Mouse (Mus musculus): Measurements from ENCODE around the gene Glipr2. TPM values are rescaled to one million over a fixed set of nuclear protein-coding genes. Genes with fewer than 3 reads are reported as not detected.

Glipr2 gene
- polyA plus RNA-seq, 1 experiment from 2014 or later: 37.9 TPM

- ATAC-seq (no peak), DNase-seq (ENCODE audit: low spot score) (no peak)
- H3K36me3 ChIP-seq (ENCODE audit: insufficient read depth, low read length): no peaks in the 10 kb centered on the region
- H3K4me2 ChIP-seq (replicated peaks; ENCODE audit: low read depth, low read length): no peak overlapping the region
- no peak overlapping the region for H3K9ac ChIP-seq (replicated peaks; ENCODE audit: low read depth)
- no peaks in the 10 kb centered on the region for H3K4me1 ChIP-seq (ENCODE audit: insufficient read depth, low read depth, low read length)
- no peak for TF ChIP-seq CTCF (IDR thresholded peaks at IDR 0.05)
- no peak for TF ChIP-seq EP300 (IDR thresholded peaks at IDR 0.05)
- H3K4me3 ChIP-seq (ENCODE audit: low read depth, low read length): no peak overlapping the region
- WGBS: 95% methylated on average over 6 of the region's 6 CpGs
- no peaks in the 10 kb centered on the region for H3K27me3 ChIP-seq (replicated peaks; ENCODE audit: insufficient read depth, low read length)
- H3K27ac ChIP-seq (ENCODE audit: low read length): no peak overlapping the region
- no peaks in the 10 kb centered on the region for H3K9me3 ChIP-seq (ENCODE audit: low read length)
These were observed 23.6 kb downstream of the Glipr2 start for GRCm38 (mm10) chr4:43980846-43981245.

GRCm38 (mm10) chr4:43981251-43981650 is 24.1 kb downstream of the Glipr2 start:
- TF ChIP-seq EP300 (IDR thresholded peaks at IDR 0.05) (no peak), CTCF (IDR thresholded peaks at IDR 0.05) (no peak)

GRCm38 (mm10) chr4:43982053-43982732 is 25.0 kb downstream of the Glipr2 start:
- no peaks in the 10 kb centered on the region for H3K4me1 ChIP-seq (ENCODE audit: insufficient read depth, low read depth, low read length)

More at GRCm38 (mm10) chr4:43981251-43981650, 24.1 kb downstream of the Glipr2 start:
- DNase-seq (ENCODE audit: low spot score) (no peak), ATAC-seq (no peak)
- no peaks in the 10 kb centered on the region for H3K36me3 ChIP-seq (ENCODE audit: insufficient read depth, low read length)
- no peaks in the 10 kb centered on the region for H3K4me1 ChIP-seq (ENCODE audit: insufficient read depth, low read depth, low read length)
- no peak overlapping the region for H3K4me2 ChIP-seq (replicated peaks; ENCODE audit: low read depth, low read length)
- no peaks in the 10 kb centered on the region for H3K27me3 ChIP-seq (replicated peaks; ENCODE audit: insufficient read depth, low read length)
- no peak overlapping the region for H3K27ac ChIP-seq (ENCODE audit: low read length)
- 82% methylated on average over 7 of the region's 7 CpGs for WGBS
- no peak overlapping the region for H3K9ac ChIP-seq (replicated peaks; ENCODE audit: low read depth)
- H3K4me3 ChIP-seq (ENCODE audit: low read depth, low read length): no peak overlapping the region
- no peaks in the 10 kb centered on the region for H3K9me3 ChIP-seq (ENCODE audit: low read length)

GRCm38 (mm10) chr4:43983181-43983580 is 26.0 kb downstream of the Glipr2 start, which contains the start of gene Ccin:
Ccin (plus strand) TSS chr4:43983483.
- H3K4me3 ChIP-seq (ENCODE audit: low read depth, low read length): no peak within 1 kb of the TSS
- H3K27me3 ChIP-seq (replicated peaks; ENCODE audit: insufficient read depth, low read length): no peaks in the 10 kb centered on the region
- DNase-seq (ENCODE audit: low spot score) (no peak), ATAC-seq (no peak)
- no peak for TF ChIP-seq CTCF (IDR thresholded peaks at IDR 0.05)
- H3K4me1 ChIP-seq (ENCODE audit: insufficient read depth, low read depth, low read length): no peaks in the 10 kb centered on the region
- no peak within 1 kb of the TSS; the same call in 1 of the 2 replicates for H3K9ac ChIP-seq (replicated peaks; ENCODE audit: low read depth)
- peak within 1 kb of the TSS; percentile 46 for H3K4me2 ChIP-seq (replicated peaks; ENCODE audit: low read depth, low read length)
- H3K36me3 ChIP-seq (ENCODE audit: insufficient read depth, low read length): no peaks in the 10 kb centered on the region
- WGBS: 64% methylated on average over 11 of the region's 11 CpGs
- no peak within 1 kb of the TSS for H3K27ac ChIP-seq (ENCODE audit: low read length)
- H3K9me3 ChIP-seq (ENCODE audit: low read length): no peaks in the 10 kb centered on the region

More at GRCm38 (mm10) chr4:43982053-43982732, 25.0 kb downstream of the Glipr2 start:
- H3K9me3 ChIP-seq (ENCODE audit: low read length): no peaks in the 10 kb centered on the region
- peak; percentile 95 for ATAC-seq
- no peaks in the 10 kb centered on the region for H3K27me3 ChIP-seq (replicated peaks; ENCODE audit: insufficient read depth, low read length)
- WGBS: under 1% methylated on average over 24 of the region's 24 CpGs
- H3K9ac ChIP-seq (replicated peaks; ENCODE audit: low read depth): no peak overlapping the region; the same call in 1 of the 2 replicates
- no peak overlapping the region for H3K4me3 ChIP-seq (ENCODE audit: low read depth, low read length)
- peak overlapping the region; percentile 46 for H3K4me2 ChIP-seq (replicated peaks; ENCODE audit: low read depth, low read length)
- peak; percentile 96 for DNase-seq (ENCODE audit: low spot score)
- H3K27ac ChIP-seq (ENCODE audit: low read length): no peak overlapping the region
- TF ChIP-seq EP300 (IDR thresholded peaks at IDR 0.05): no peak
- peak; percentile 99 for TF ChIP-seq CTCF (IDR thresholded peaks at IDR 0.05)
- H3K36me3 ChIP-seq (ENCODE audit: insufficient read depth, low read length): no peaks in the 10 kb centered on the region

GRCm38 (mm10) chr4:43983756-43984155 is 26.6 kb downstream of the Glipr2 start:
- no peak overlapping the region for H3K9ac ChIP-seq (replicated peaks; ENCODE audit: low read depth)
- ATAC-seq (no peak), DNase-seq (ENCODE audit: low spot score) (no peak)
- H3K4me1 ChIP-seq (ENCODE audit: insufficient read depth, low read depth, low read length): no peaks in the 10 kb centered on the region
- H3K27me3 ChIP-seq (replicated peaks; ENCODE audit: insufficient read depth, low read length): no peaks in the 10 kb centered on the region
- no peak overlapping the region for H3K4me2 ChIP-seq (replicated peaks; ENCODE audit: low read depth, low read length)
- no peaks in the 10 kb centered on the region for H3K36me3 ChIP-seq (ENCODE audit: insufficient read depth, low read length)
- WGBS: 88% methylated on average over 22 of the region's 22 CpGs
- no peak overlapping the region for H3K27ac ChIP-seq (ENCODE audit: low read length)
- TF ChIP-seq EP300 (IDR thresholded peaks at IDR 0.05) (no peak), CTCF (IDR thresholded peaks at IDR 0.05) (no peak)
- no peak overlapping the region for H3K4me3 ChIP-seq (ENCODE audit: low read depth, low read length)
- no peaks in the 10 kb centered on the region for H3K9me3 ChIP-seq (ENCODE audit: low read length)

- Histone ChIP-seq H3K27me3 (replicated peaks; ENCODE audit: insufficient read depth, low read length) (no peaks in the 10 kb centered on the region), H3K4me2 (replicated peaks; ENCODE audit: low read depth, low read length) (no peak overlapping the region), H3K4me1 (ENCODE audit: insufficient read depth, low read depth, low read length) (no peaks in the 10 kb centered on the region), H3K27ac (ENCODE audit: low read length) (no peak overlapping the region), H3K36me3 (ENCODE audit: insufficient read depth, low read length) (no peaks in the 10 kb centered on the region), H3K9ac (replicated peaks; ENCODE audit: low read depth) (no peak overlapping the region), H3K9me3 (ENCODE audit: low read length) (no peaks in the 10 kb centered on the region), H3K4me3 (ENCODE audit: low read depth, low read length) (no peak overlapping the region)
- no peak for ATAC-seq
- TF ChIP-seq EP300 (IDR thresholded peaks at IDR 0.05): no peak
- no peak for TF ChIP-seq CTCF (IDR thresholded peaks at IDR 0.05)
- DNase-seq (ENCODE audit: low spot score): no peak
- 91% methylated on average over 19 of the region's 19 CpGs for WGBS
These were observed 27.1 kb downstream of the Glipr2 start for GRCm38 (mm10) chr4:43984326-43984725.
